Mouse (Mus musculus) olfactory bulb, adult 2 months (tissue): ENCODE measurements around the gene Supt5. TPM values are rescaled to one million over a fixed set of nuclear protein-coding genes. Genes with fewer than 3 reads are reported as not detected.
A peak's percentile ranks its signal among the peaks of the same experiment; 100 is the strongest.

Source experiments
- H3K27ac ChIP-seq: fragments of 200-500 bp; 2 replicates; pipeline ENCODE4 v1.5.1; 2012; ENCODE audit warnings: low read depth, low read length; ENCODE audit not compliant: insufficient read depth
- H3K4me1 ChIP-seq: fragments of 200-500 bp; 2 replicates; pipeline ENCODE4 v1.6.1; 2012; ENCODE audit warnings: low read length; ENCODE audit not compliant: control insufficient read depth, insufficient read depth
- H3K4me3 ChIP-seq: fragments of 200-500 bp; 2 replicates; pipeline ENCODE4 v1.5.1; 2012; ENCODE audit warnings: mild to moderate bottlenecking, low read depth, low read length, moderate library complexity; ENCODE audit not compliant: insufficient read depth
- CTCF ChIP-seq: fragments of 200-500 bp; IDR thresholded peaks from 2 replicates; pipeline ENCODE4 v1.5.1; 2012; ENCODE audit warnings: low read depth, mild to moderate bottlenecking, low read length, moderate library complexity; ENCODE audit not compliant: insufficient read depth
- POLR2A ChIP-seq: fragments of 200-500 bp; IDR thresholded peaks from 2 replicates; pipeline ENCODE4 v1.6.1; 2012; ENCODE audit warnings: mild to moderate bottlenecking, low read depth, low read length, moderate library complexity; ENCODE audit not compliant: insufficient read depth
- WGBS: fragments of 180-500 bp; shearing (Covaris S2); methylation state at CpG from one replicate; pipeline ENCODE4 v1.1.7; 2018; 5-methylcytosine and 5-hydroxymethylcytosine counted together
- polyA plus RNA-seq: library from polyadenylated mRNA; stranded (reverse); fragments of >200 nt; gene quantifications from 2 replicates; pipeline ENCODE4 v1.2.4, GENCODE M21; 2012; ENCODE audit warnings: low replicate concordance; ENCODE audit not compliant: missing spikeins, insufficient read depth, insufficient read length

Supt5 gene
- polyA plus RNA-seq, 1 experiment = not detected

- TF ChIP-seq POLR2A (no peak), CTCF (0 out of 2 replicates have a peak, but pooled peaks have one; percentile 15)
- Histone ChIP-seq H3K27ac (no peak overlapping the region), H3K4me1 (peaks cover 2% of the 10 kb centered on the region; the same call in 1 of the 2 replicates), H3K4me3 (no peak overlapping the region)
- 92% methylated on average over 12 of the region's 12 CpGs for WGBS
These were observed 69.2 kb downstream of the Supt5 start for GRCm38 (mm10) chr7:28269355-28269754.

GRCm38 (mm10) chr7:28268576-28268975 is 70.0 kb downstream of the Supt5 start:
- 19% methylated on average over 16 of the region's 16 CpGs for WGBS
- peak overlapping the region; percentile 100 for H3K4me3 ChIP-seq
- TF ChIP-seq CTCF (no peak), POLR2A (no peak)

GRCm38 (mm10) chr7:28268042-28268531 is 70.5 kb downstream of the Supt5 start:
- TF ChIP-seq POLR2A (no peak), CTCF (no peak)
- Histone ChIP-seq H3K4me1 (peaks cover 2% of the 10 kb centered on the region; the same call in 1 of the 2 replicates), H3K27ac (peak overlapping the region; percentile 91), H3K4me3 (peak overlapping the region; percentile 100)
- WGBS = 6% methylated on average over 62 of the region's 62 CpGs

More at GRCm38 (mm10) chr7:28268576-28268975, 70.0 kb downstream of the Supt5 start:
- Histone ChIP-seq H3K27ac (no peak overlapping the region), H3K4me1 (peaks cover 2% of the 10 kb centered on the region; the same call in 1 of the 2 replicates)

DNA sequence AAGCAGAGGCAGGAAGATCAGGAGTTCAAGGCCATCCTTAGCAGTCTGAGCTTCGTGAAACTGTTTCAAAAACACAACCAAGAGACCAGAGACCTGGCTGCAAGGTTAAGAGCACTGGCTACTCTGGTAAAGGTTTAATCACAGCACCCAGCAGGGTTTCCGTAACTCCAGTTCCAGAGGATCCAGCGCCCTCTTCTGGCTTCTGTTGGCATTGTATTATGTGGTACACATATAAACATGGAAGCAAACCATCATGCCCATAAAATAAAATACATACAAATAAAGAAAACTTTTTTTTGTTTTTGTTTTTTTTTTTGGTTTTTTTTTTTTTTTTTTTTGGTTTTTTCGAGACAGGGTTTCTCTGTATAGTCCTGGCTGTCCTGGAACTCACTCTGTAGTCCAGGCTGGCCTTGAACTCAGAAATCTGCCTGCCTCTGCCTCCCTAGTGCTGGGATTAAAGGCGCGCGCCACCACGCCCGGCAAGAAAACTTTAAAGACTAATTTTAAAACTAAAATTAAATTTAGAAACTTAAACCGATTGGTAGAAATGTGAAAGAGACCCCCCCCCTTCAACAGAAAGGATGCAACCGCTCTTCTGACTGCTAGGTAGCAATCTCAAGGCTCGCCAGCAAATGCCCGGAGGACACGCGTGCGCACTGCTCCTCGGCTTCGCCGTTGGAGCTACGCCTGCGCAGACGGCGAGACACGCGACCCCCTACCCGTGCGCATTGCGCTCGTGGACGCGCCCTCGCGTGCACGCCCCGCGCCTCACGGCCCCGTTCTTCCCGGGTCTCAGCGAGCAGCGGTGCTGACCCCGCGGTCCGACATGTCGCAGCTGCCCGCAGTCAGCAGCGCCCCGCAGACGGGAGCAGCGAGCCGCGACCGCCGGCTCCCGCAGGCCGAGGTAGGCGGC is 71.2 kb downstream of the Supt5 start, which contains the start of gene Eid2:
TSS of gene Eid2 (plus strand) at position 753 of the 913 bp plus-strand sequence.
- TF ChIP-seq CTCF (no peak), POLR2A (peak; percentile 78)
- peak within 1 kb of the TSS; percentile 91 for H3K27ac ChIP-seq
- H3K4me1 ChIP-seq = peaks cover 2% of the 10 kb centered on the region; the same call in 1 of the 2 replicates
- peak within 1 kb of the TSS; percentile 100 for H3K4me3 ChIP-seq
- 7% methylated on average over 57 of the region's 57 CpGs for WGBS

GRCm38 (mm10) chr7:28265391-28265790 is 73.2 kb downstream of the Supt5 start:
- TF ChIP-seq CTCF = no peak
- TF ChIP-seq POLR2A = no peak
- Histone ChIP-seq H3K4me3 (no peak overlapping the region), H3K4me1 (peaks cover 2% of the 10 kb centered on the region; the same call in 1 of the 2 replicates), H3K27ac (no peak overlapping the region)
- WGBS = 53% methylated on average over 13 of the region's 13 CpGs

Other genes with a start within 250 kb of the Supt5 start
- gene 9530053A07Rik, start 209.3 kb downstream of the Supt5 start, polyA plus RNA-seq = not detected in 2 replicates
- not detected in 2 replicates for gene Fbl, start 169.0 kb downstream of the Supt5 start, polyA plus RNA-seq
- gene Dyrk1b, start 159.3 kb downstream of the Supt5 start, polyA plus RNA-seq = not detected in 2 replicates
- gene Eid2, start 70.9 kb downstream of the Supt5 start, polyA plus RNA-seq = not detected in 2 replicates
- not detected in 2 replicates for gene Eid2b, start 61.0 kb downstream of the Supt5 start, polyA plus RNA-seq
- gene Selenov, start 47.6 kb downstream of the Supt5 start, polyA plus RNA-seq = not detected in 2 replicates
- not detected in 2 replicates for gene Dll3, start 36.5 kb downstream of the Supt5 start, polyA plus RNA-seq
- not detected in 2 replicates for gene Timm50, start 26.7 kb downstream of the Supt5 start, polyA plus RNA-seq
- gene Rps16, start 11.9 kb upstream of the Supt5 start, polyA plus RNA-seq = 767 TPM in 1 of 2 replicates, not detected in the other
- gene Plekhg2, start 33.9 kb upstream of the Supt5 start, polyA plus RNA-seq = not detected in 2 replicates
- gene Zfp36, start 41.5 kb upstream of the Supt5 start, polyA plus RNA-seq = not detected in 2 replicates
- gene Med29, start 54.0 kb upstream of the Supt5 start, polyA plus RNA-seq = not detected in 2 replicates
- 1,326 TPM in 1 of 2 replicates, not detected in the other for gene Paf1, start 54.2 kb upstream of the Supt5 start, polyA plus RNA-seq
- gene Gmfg, start 98.7 kb upstream of the Supt5 start, polyA plus RNA-seq = not detected in 2 replicates
- gene Lrfn1, start 113.2 kb upstream of the Supt5 start, polyA plus RNA-seq = not detected in 2 replicates
- gene Ifnl2, start 171.7 kb upstream of the Supt5 start, polyA plus RNA-seq = not detected in 2 replicates
- gene Ifnl3, start 184.1 kb upstream of the Supt5 start, polyA plus RNA-seq = not detected in 2 replicates
- gene Sycn, start 202.1 kb upstream of the Supt5 start, polyA plus RNA-seq = not detected in 2 replicates
- gene Nccrp1, start 208.5 kb upstream of the Supt5 start, polyA plus RNA-seq = not detected in 2 replicates